Mouse (Mus musculus) brain, embryonic 14.5 days (tissue): ENCODE measurements around the gene Larp1. TPM values are rescaled to one million over a fixed set of nuclear protein-coding genes. Genes with fewer than 3 reads are reported as not detected.
"Not testable (repeated sequence)": the region's sequence is repeated elsewhere in the genome, so short reads cannot be mapped to it uniquely, and the experiment has no call there.

Source experiments
- DNase-seq: peaks from one replicate; pipeline ENCODE4 v3.0.0-alpha.2; 2011; ENCODE audit warnings: low read depth
- CTCF ChIP-seq: fragments of 200-500 bp; IDR thresholded peaks from 2 replicates; pipeline ENCODE4 v1.5.1; 2012; ENCODE audit warnings: inconsistent platforms, mild to moderate bottlenecking, moderate library complexity, borderline replicate concordance; ENCODE audit not compliant: insufficient read depth, insufficient read length; ENCODE audit errors: extremely low read depth
- POLR2A ChIP-seq: fragments of 200-500 bp; IDR thresholded peaks from 2 replicates; pipeline ENCODE4 v1.6.1; 2012; ENCODE audit warnings: mild to moderate bottlenecking, inconsistent platforms, borderline replicate concordance; ENCODE audit not compliant: poor library complexity, insufficient read depth, insufficient read length, severe bottlenecking; ENCODE audit errors: extremely low read depth
- polyA plus RNA-seq: library from polyadenylated mRNA; depleted of rRNA; stranded (reverse); fragments of >200 nt; gene quantifications from 2 replicates; pipeline ENCODE4 v1.2.3, GENCODE M21; 2012

The Larp1 gene
- polyA plus RNA-seq, 1 experiment: 57.6 TPM

DNA sequence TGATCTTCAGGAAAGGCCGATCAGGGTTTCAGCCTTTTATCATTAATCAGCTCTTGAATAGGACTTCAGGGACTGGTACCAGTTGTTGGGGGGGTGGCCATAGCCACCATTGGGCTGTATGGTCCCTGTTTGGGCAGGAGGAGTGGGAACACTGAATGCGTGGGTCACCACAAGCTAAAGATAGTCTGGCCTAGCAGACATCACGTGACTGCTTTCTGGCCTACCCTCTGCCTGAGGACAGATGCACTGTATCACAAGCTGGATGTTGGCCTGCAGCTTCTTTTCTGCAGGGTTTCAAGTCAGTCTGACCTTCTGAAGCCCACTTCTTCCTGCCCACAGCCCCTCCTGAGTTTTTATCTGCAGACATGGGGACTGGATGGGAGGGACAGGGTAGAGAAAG lies 24.8 kb downstream of the Larp1 start:
- no peak for DNase-seq
- TF ChIP-seq CTCF (no peak), POLR2A (no peak)

DNA sequence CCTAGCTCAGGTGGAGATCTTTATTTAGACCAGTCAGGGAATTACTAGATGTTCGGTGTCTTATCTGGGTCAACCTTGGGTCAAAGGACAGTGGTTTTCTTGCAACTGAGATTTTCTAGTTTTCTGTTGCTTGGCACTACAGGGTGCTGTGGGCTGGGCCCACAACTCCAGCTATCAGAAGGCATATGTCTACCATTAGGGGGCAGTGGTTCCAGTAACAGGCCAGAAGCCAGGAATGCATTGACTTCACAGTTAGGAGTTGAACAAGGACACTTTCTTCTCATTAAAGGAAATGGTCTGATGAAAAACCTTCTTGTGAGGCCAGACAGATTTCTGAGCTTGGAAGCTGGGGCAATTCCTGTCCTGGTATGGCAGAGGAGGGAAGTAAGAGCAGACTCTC lies 30.2 kb downstream of the Larp1 start:
- peak; percentile 29 for DNase-seq
- TF ChIP-seq POLR2A (no peak), CTCF (peak; percentile 33; the same call in 1 of the 2 replicates)

DNA sequence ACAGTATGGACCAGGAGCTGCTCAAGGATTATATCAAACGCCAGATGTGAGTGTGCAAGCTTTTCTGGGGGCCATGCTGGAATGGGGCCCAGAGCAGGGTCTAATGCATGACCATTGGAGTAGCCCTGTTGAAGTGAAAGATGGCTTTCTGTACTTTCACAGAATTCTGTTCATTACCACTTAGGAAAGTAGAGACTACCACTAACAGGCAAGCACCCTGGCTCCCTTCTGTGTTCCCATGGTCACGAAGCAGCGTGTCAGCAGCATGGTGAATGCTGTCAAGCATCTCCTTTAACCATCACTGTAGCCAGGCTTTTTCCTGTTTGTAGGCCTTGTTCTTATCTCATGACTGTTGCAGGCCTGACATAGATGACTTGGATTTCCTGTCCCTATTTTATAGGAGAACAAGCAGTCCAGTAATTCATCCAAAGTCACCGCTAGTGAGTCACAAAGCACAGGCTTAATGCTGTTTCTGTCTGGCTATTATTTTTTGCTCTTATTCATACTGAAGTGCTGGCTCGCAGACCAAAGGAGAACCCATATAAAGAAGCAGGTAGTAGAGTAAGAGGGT lies 34.1 kb downstream of the Larp1 start:
- no peak for DNase-seq

DNA sequence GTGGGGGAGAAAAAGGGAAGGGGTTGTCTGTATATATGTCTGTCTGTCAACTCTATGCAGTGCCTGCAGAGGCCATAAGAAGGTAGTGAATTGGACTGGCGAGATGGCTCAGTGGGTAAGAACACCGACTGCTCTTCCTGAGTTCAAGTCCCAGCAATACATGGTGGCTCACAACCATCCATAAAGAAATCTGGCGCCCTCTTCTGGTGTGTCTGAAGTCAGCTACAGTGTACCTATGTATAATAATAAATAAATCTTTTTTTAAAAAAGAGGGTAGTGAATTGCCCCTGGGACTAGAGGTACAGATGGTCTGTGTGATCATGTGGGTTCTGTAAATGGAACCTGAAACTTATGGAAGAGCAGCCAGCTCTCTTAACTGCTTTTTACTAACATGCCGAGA lies 37.6 kb downstream of the Larp1 start:
- DNase-seq: peak; percentile 9
- TF ChIP-seq POLR2A (no peak), CTCF (no peak)

More for the DNA sequence above, 34.1 kb downstream of the Larp1 start:
- TF ChIP-seq CTCF (no peak), POLR2A (no peak)

DNA sequence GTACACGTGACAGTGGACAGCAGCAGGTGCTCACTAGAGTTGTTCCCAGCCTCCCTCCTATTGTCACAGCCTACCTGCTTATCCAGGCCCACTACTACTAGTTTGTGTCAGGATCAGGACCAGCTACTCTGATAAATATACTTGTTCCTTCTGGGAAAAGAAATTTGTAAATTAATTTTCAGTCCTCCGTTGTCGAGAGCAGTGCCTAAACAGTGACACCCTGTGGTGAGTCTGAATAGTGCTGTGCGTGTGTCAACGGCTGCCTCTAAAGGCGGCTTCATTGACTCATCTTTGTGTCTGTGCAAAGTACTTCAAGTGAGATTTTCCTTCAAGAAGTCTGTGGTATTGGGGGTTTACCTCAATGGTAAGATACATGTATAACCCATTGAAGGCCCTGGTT lies 48.6 kb downstream of the Larp1 start:
- peak; percentile 64 for DNase-seq
- TF ChIP-seq CTCF: peak; percentile 78; the same call in 1 of the 2 replicates
- TF ChIP-seq POLR2A: no peak

DNA sequence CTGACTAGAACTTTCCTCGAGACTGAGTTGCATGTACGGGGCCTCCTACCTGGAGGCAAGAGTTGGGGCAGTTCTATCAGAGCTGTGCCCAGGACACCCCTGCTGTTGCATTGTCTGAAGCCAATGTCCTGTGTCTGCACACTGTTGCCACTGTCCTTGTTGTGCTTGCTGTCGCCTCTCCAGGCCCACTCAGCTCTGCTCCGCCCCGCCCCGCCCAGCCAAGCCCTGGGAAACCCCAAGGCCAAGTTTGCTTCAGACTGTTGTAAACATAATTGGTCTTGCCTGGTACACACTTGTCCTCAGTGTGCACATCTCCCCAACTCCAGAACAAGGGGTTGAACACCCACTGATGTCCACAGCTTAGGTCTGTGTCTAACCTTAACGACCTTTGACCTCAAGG lies 50.9 kb downstream of the Larp1 start:
- not testable (repeated sequence) for DNase-seq

DNA sequence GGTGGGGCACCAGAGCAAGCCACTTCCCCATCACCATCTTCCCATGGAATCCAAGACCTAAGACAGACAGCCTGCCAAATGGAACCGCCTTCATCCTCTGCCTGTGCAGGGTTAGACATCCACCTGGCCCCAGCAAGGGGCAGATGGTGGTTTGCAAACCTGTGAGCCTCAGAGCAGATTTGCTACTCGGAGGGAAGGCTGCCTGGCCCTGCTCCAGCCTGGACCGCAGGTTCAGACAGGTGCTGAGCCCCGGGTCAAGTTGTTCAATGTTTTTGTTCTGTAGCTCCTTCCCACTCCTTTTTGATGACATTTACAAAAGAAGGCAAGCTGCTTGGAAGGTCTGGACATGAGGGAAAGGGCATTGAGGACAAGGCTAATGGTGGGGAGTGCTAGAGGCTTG lies 52.4 kb downstream of the Larp1 start:
- DNase-seq: not testable (repeated sequence)

DNA sequence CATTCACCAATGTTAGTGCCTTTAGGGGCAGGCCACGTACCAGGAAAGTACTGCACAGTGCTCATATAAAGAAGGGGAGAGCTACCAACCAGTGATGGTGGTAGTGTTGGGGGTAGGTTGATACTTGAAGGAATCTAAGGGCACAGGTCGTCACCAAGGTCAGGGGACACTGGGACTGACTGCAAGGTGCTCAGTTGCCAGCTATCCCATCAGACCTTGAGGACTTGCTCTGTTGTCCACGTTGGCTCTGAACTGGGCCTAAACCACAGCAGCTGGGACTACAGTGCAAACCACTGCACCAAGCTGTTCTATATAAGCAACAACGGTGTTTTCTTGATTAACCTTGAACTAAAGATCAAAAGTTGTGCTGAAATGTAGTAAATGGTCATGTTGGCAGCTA lies 53.7 kb downstream of the Larp1 start:
- no peak for DNase-seq
- TF ChIP-seq CTCF: no peak
- no peak for TF ChIP-seq POLR2A

DNA sequence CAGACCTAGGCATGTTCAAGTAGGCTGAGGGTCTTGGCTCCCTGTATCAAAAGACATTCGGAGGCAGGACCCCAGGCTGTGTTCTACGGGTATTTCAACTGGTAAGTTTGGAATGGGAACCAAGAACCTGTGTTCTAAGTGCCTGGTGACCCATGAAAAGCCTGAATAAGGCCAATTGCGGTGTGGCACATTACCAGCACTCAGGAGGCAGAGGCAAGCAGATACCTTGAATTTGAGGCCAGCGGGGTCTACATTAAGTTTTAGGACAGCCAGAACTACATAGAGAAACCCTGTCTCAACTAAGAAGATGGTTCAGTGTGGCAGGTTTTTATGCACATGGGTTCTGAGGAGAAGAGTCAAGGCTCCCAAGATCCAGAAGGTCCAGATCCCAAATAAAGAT lies 56.2 kb downstream of the Larp1 start:
- no peak for TF ChIP-seq CTCF
- no peak for TF ChIP-seq POLR2A
- DNase-seq: no peak

DNA sequence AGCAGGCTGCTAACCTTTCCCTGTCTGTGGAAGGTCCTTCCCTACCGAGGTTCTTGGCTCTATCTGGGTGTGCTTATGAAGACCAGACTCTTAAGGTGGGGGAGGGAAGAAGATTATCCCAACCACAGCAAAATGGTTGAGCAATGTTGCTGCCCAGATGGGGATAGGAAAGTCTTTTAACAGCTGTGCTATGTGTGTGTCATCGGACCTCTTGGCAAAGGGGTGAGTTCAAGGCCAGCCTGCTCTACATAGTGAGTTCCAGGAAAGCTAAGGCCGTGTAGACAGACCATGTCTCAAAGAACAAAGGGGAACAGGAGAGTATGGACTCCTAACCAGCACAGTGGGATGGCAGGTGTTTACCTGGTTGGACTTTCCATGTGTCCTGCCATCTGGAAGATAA lies 64.1 kb downstream of the Larp1 start:
- no peak for DNase-seq
- TF ChIP-seq POLR2A: no peak
- TF ChIP-seq CTCF: no peak

DNA sequence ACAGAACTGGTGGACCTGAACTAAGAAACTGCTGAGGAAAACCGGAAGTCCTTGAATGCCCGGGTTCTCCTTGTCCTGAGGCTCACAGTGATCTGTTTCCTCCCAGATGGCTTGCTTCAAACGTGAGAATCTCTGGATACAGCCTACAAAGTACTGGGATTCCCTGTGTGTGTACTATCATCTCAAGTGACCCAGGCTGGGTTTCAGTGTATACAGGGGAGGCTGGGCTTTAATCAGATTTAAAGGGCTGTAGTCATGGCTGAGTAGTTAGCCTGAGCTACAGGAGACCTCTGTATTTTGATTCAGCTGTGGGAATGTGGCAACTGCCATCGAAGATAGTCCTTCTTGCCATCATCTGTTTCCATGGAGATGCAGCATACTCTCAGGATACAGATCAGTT lies 68.4 kb downstream of the Larp1 start:
- DNase-seq: no peak
- TF ChIP-seq POLR2A (no peak), CTCF (no peak)

DNA sequence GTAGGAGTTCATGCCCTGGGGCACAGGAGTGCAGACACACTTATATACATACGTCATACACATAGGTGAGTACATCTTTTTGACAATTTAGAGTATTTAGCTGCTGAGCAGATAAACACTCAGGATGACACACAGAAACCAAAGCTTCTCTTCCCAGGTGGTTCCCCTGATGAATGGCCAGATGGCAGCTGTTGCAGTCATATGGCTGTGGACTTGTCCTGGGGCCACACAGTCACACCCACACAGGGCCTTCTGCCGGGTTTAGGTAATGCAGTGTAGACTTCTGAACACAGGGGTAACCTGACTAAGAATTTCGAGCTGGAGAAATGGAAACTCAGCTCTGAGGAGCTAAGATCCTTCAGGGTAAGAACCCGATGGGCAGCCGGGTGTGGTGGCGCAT lies 72.9 kb downstream of the Larp1 start:
- no peak for TF ChIP-seq CTCF
- TF ChIP-seq POLR2A: no peak
- no peak for DNase-seq

DNA sequence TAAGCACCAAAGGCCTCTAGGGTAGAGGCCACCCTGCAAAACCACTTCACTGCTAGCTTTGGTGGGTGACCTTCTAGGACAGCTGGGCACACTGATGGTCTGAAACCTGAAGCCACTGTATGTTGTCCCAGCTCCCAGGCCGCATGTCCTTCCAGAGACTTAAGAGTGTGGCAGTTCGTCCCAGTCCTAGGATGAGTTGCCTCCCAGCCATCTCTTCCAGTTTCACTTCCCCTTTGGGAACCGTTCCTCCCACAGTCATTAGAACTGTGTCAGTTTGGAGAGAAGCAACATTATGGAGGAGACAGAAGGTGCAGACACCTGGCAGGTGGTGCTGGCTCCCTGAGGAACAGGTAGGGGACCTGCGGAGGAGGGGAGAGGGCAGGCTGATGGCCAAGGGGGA lies 83.7 kb downstream of the Larp1 start:
- TF ChIP-seq CTCF (no peak), POLR2A (no peak)
- no peak for DNase-seq
